Mouse (Mus musculus): Measurements from ENCODE around the gene Kdm6b.

Gene Kdm6b

DNA sequence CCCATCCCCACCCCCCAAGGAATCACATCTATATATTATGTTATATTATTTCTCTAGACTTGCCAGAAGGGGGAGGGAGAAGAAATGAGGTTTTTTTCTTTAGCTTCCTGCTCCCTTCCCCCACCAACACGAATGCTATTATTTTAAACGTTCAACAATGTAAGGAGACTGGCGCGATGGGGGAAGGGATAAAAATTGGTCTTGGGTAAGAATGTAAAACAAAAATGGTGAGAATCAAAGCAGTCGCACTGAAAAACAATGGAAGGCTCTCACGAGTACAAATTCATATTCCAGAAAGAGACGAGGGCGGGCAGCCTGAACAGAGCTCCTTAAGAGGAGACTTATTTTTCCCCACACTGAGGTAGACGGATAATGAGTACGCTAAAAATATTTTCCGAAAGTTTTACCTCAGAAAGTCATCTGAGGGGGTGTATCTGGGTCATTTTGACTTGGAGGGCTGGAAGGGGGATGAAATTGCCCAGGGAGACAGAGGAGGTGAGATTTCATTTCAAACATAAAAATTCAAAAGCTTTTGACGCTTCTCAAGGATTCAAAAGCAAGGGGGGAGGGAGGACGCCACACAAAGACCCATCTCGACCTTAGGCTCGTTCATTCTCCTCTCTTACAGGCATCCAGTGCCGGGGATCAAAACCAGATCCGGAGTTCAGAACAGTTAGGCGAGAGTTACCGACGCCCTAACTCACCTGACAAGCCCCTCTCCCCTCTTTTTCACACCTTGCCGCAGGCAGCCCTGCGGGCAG is 46.4 kb downstream of the Kdm6b start:
- no peak for DNase-seq (ENCODE audit: low spot score in 2 of 2)

GRCm38 (mm10) chr11:69366157-69366854 is 47.2 kb downstream of the Kdm6b start:
- DNase-seq (ENCODE audit: low spot score in 2 of 2) = peak; percentile 70 to 93

DNA sequence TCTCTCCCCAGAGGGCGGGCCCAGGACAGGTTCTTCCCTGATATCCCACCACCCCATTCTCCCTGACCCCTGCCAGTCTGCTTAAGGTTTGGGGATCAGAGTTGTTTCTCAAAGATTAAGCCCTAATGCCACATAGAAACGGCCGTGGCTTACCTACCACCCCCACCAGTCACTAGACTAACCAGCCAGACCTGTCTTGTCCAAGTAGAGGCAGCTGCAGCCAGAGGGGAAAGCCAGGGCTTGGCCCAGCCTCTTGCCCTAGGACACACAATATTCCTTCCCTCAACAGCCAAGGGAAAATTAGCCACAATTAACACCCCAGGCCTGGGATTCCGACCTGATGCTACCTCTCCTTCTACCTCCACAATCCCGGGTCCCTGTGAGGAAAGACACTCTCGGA is 47.8 kb downstream of the Kdm6b start:
- no peak for DNase-seq (ENCODE audit: low spot score in 2 of 2)

- peak; percentile 88 to 98 for DNase-seq (ENCODE audit: low spot score in 2 of 2)
Observed at GRCm38 (mm10) chr11:69364910-69365309, 48.6 kb downstream of the Kdm6b start.

DNA sequence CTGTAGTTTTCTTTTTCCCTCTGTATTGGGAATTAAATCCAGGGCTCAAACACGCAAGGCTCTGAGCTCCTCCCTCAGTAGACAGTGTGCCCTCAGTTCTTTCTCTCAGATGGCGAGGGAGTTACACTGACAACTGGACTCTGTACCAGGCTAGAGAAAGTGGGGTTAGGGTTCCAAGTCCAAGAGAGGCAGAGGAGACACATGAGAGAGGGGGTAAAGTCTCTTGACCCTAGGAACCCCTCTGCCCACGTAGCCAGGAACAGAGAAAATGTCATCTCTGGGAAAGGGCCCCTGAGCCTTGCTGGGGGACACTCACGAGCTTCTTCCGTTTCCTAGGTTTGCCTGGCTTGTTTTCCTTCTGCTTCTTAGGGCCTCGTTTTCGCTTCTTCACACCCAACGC is 49.1 kb downstream of the Kdm6b start:
- DNase-seq (ENCODE audit: low spot score in 2 of 2) = no peak

DNA sequence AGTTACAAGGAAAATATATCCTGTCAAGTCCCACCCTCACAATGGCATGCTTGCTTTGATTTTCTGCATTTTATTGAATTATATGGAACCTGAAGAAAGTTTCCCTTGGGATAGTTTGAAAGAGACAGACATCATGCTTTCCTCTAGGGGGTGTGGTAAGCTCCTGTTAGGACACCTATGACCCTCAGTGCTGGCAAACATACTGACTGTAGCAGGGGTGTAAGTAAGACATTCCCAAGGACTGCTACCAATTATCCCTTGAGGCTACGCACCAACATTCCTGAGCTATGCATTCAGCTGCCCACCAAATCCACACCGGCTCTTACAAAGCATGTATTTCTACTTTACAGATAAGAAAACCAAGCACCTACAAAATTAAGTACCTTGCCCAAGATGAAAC is 51.0 kb downstream of the Kdm6b start:
- no peak for DNase-seq (ENCODE audit: low spot score in 2 of 2)

DNA sequence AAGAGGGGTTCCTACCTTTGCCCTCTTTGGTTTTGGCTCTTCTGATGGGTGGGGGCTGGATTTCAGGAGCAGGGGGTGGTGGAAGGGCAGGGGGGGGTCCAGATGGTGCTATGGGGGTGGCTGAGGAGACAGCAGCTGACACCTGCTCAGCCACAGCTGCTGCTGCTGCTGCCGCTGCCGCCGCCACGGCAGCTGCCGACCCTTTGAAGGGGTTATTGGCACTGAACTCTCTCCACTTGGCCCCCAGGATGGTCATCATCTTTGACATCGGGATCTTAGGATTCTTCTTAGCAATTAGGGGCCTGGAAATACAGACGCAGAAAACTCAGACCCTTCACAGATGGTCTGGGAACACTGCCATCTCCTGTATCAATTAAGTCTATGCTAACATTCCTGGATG is 51.5 kb downstream of the Kdm6b start:
- DNase-seq (ENCODE audit: low spot score in 2 of 2) = no peak

DNA sequence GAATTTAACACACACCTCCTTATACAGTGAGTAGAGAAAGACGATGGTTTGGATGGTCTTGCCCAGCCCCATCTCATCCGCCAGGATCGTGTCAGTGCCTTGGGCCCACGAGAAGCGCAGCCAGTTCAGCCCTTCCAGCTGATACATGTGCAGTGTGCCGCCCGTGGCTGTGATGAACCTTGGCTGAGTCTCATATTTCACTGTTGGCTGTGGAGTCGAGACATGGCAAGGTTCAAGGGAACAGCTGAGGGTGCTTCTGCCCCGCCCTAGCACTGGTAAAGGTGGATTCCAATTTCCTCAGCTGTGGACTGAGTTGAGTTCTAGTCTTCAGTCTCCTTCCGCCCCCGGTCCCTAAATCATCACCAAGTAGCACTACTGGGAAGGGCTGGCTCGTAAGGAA is 55.8 kb downstream of the Kdm6b start:
- no peak for DNase-seq (ENCODE audit: low spot score in 2 of 2)

- DNase-seq (ENCODE audit: low spot score in 2 of 2) = no peak
Observed at GRCm38 (mm10) chr11:69356544-69356943, 56.9 kb downstream of the Kdm6b start.
